Mouse (Mus musculus) leukemia stem cell, adult 10-12 weeks (primary cell): Measurements from ENCODE around the gene Vsir. TPM values are rescaled to one million over a fixed set of nuclear protein-coding genes. Genes with fewer than 3 reads are reported as not detected.

ENCODE experiments used
- polyA plus RNA-seq: library from polyadenylated mRNA; stranded (reverse); fragments of >175 nt; gene quantifications from 2 replicates; pipeline ENCODE4 v1.2.3, GENCODE M21; 2012; ENCODE audit warnings: low replicate concordance

Gene Vsir
- polyA plus RNA-seq, result 88.1 and 170 TPM in 2 replicates

GRCm38 (mm10) chr10:60346701-60347405 is at the start of gene Vsir:
Gene Vsir (plus strand): TSS chr10:60346851.

GRCm38 (mm10) chr10:60399449-60399848 is 52.8 kb downstream of the Vsir start, which contains the start of gene Gm17455:
Gene Gm17455 (plus strand): TSS chr10:60399726.

Other genes starting within 250 kb of the Vsir start
- gene Spock2, start 240.6 kb upstream of the Vsir start, polyA plus RNA-seq, result 0.32 and 0.72 TPM in 2 replicates
- gene Chst3, start 127.6 kb upstream of the Vsir start, polyA plus RNA-seq, result 22.8 and 31.1 TPM in 2 replicates
- 307 and 324 TPM in 2 replicates for gene Psap, start 69.2 kb upstream of the Vsir start, polyA plus RNA-seq
- 0.28 and 0.80 TPM in 2 replicates for gene Gm17455, start 52.9 kb downstream of the Vsir start, polyA plus RNA-seq